Mouse (Mus musculus): ENCODE results near the gene Gm11938.

Gm11938 gene

DNA sequence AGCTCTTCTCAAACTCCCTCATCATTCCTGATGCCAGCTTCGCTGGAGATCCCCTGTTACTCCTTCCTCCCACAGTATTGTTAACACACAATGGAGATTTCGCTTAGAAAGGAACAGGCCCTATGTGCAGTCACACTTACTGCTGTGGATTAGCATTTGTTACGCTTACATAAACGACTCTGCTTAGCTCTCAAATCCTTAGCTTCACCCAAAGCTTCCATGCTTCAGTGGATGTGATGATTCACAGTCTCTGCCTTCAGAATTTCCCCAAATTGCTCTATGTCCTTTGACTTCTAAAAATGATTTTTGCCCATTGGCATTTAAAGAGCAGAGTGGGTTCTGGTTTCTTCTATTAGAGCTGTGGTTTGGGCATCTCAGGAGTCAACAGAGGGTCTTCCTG lies 29.9 kb downstream of the Gm11938 start:
- DNase-seq (ENCODE audit: low spot score): no peak

DNA sequence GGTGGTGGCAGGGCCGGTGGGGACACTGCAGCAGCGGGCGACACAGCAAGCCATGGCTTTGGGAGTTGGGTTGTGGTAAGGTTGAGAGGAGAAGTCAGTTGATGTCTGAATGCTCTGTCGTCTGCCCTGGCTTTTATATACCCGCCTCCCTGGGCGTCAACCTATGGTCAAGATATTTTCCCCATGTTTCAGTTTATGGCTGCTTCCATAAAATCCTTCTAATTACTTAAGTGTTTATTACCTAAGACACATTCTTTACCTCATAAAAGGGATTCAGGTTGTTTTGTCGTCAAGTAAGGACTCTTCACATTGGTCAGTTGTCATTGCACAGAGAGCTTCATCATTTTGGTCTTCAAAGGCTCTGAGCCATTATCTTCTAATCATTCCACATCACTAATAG lies 36.6 kb downstream of the Gm11938 start, which contains the start of gene Krtap3-1:
Krtap3-1 (minus strand) TSS at position 101 of the 400 bp plus-strand sequence.
- no peak for DNase-seq (ENCODE audit: low spot score)

DNA sequence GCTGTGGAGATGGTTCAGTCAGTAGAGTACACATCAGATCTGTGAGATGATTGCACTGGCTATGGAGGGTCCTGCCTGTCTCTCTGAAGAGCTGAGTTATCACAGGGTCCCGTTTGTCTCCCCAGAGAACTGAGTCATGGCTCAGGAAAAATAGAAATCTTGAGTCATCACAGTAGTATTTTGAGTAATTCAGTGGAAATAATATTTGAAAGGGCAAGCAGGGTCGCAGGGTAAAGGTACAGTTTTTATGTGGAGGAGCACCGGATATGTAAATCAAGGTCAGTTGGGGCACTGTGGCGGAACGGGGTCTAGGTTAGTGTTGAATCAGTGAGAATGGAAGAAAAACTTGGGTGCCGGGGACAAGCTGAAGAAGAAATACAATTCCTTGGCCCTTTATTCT lies 40.5 kb downstream of the Gm11938 start:
- no peak for DNase-seq (ENCODE audit: low spot score)

DNA sequence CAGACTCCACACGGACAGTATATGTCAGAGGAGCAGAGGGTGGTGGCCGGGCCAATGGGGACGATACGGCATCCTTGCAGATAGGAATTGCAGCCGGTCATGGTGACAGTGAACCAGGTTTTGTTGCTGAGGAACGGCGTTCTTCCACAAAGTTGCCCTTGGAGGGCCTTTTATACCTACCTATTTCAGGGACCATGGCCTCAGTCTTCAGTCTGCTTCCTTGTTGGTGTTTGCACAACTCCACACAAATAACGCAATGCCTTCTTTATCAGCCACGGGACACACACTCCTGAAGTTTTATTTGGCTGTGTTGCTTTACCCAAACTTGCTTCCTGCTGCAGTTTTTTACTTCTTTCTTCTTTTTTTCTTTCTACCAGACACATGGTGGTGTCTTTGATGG lies 43.7 kb downstream of the Gm11938 start, which contains the start of gene Gm11939:
Gm11939 (minus strand) TSS at position 101 of the 400 bp plus-strand sequence.
- DNase-seq (ENCODE audit: low spot score): no peak

DNA sequence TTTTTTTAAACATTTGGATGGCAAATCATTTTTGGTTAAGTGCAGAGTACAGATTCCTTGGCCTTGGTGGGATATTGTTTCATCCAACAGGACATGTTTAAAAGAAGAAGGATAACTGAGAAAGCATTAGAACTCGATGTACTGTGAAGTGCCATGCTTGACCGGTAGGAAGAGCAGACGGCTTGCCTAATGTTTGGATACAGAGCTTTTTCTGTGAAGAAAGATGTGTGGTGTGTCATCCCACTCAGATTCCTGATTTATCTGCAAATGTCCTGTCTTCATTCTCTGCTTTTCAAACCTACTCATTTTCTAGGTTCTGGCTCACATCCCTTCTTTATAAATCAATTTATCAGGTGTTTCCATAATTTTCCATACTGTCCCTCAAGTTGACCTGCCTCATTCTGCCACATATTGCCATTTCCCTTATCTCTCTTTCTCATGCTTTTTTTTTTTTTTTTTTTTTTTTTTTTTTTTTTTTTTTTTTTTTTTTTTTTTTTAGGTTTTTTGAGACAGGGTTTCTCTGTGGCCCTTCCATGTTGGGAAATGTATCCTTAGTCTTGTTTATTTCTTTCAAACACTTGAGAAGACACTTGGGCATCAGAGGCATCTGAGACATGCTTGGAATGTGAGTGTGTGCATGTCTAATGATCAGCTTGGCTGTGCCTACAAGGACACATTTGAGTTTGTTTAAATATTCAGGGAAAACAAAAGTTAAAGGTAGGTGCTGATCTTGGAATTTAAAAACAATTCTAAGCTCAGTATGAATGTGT lies 44.9 kb downstream of the Gm11938 start:
- no peak for DNase-seq (ENCODE audit: low spot score)

DNA sequence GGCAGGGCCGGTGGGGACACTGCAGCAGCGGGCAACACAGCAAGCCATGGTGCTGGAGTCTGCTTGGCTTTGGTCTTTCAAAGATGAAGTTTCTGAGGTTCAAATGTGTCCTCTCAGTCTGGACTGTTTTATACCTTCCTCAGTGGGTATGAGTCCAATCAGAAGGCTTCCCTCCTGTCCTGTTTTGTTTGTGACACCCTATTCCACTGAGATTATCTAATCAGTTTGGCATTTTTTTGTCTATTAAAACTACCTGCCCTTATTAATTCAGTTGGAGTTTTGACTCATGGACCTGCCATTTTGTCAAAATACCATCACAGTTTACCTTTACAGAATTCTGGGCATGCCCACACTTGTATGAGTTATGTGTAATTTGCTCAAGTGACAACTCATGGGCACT lies 46.4 kb downstream of the Gm11938 start, which contains the start of gene Krtap3-2:
Krtap3-2 (minus strand) TSS at position 101 of the 400 bp plus-strand sequence.
- DNase-seq (ENCODE audit: low spot score): no peak

DNA sequence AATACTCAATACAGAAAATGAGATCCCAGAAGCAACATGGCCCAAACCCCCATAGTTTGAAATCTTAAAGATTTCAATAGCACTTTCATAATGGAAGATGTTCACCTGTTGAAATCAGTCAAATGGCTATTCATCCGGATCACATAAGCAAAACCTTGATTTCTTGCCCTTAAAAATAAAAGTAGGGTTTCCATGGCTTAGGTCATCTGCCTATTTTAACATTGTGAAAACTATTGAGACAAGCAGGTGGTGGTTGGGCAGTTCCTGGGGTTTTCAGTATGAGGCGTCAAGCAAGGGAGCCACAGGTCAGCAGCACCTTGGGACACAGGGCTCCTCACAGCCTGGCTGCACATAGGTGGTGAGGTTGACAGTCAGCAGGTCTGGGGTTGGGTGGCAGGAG lies 46.9 kb downstream of the Gm11938 start:
- no peak for DNase-seq (ENCODE audit: low spot score)

All from urinary bladder, postnatal 10 days (tissue).